Mouse (Mus musculus) hindbrain, embryonic 16.5 days (tissue): ENCODE results near the gene B4galnt1. TPM values are rescaled to one million over a fixed set of nuclear protein-coding genes. Genes with fewer than 3 reads are reported as not detected.

ENCODE experiments used
- ATAC-seq: fragments of 200-750 bp; cut with Nextera tagmentation; 2 replicates; pipeline ENCODE4 v1.8.0; 2017; ENCODE audit warnings: moderate TSS enrichment, moderate library complexity
- H3K27ac ChIP-seq: fragments of 300-500 bp; sonication (generic); 2 replicates; pipeline ENCODE4 v1.5.1; 2014; ENCODE audit warnings: low read depth, mild to moderate bottlenecking, control low read depth, low read length, moderate library complexity
- H3K27me3 ChIP-seq: fragments of 300-500 bp; sonication (generic); replicated peaks from 2 replicates; pipeline ENCODE4 v1.6.1; 2014; ENCODE audit warnings: low read length; ENCODE audit not compliant: control insufficient read depth, insufficient read depth
- H3K36me3 ChIP-seq: fragments of 300-500 bp; sonication (generic); 2 replicates; pipeline ENCODE4 v1.6.1; 2014; ENCODE audit warnings: mild to moderate bottlenecking, low read length, moderate library complexity, mixed read lengths; ENCODE audit not compliant: control insufficient read depth, insufficient read depth
- H3K4me1 ChIP-seq: fragments of 300-500 bp; sonication (generic); 2 replicates; pipeline ENCODE4 v1.6.1; 2014; ENCODE audit warnings: low read depth, low read length; ENCODE audit not compliant: control insufficient read depth, insufficient read depth
- H3K4me2 ChIP-seq: fragments of 300-500 bp; sonication (generic); 2 replicates; pipeline ENCODE4 v1.6.1; 2014; ENCODE audit warnings: mild to moderate bottlenecking, low read length, control low read depth, moderate library complexity
- H3K4me3 ChIP-seq: fragments of 300-500 bp; sonication (generic); 2 replicates; pipeline ENCODE4 v1.5.1; 2014; ENCODE audit warnings: mild to moderate bottlenecking, low read length, control low read depth, moderate library complexity
- H3K9ac ChIP-seq: fragments of 300-500 bp; sonication (generic); 2 replicates; pipeline ENCODE4 v1.6.1; 2014; ENCODE audit warnings: low read depth, mild to moderate bottlenecking, control low read depth, low read length, moderate library complexity
- H3K9me3 ChIP-seq: fragments of 300-500 bp; sonication (generic); 2 replicates; pipeline ENCODE4 v1.6.1; 2014; ENCODE audit warnings: mild to moderate bottlenecking, low read length, moderate library complexity; ENCODE audit not compliant: control insufficient read depth
- WGBS: fragments of 180-500 bp; shearing (Covaris S2); extraction: QIAGEN DNeasy Blood & Tissue Kit; methylation state at CpG from one replicate; pipeline ENCODE4 v1.1.7; 2014; 5-methylcytosine and 5-hydroxymethylcytosine counted together
- polyA plus RNA-seq: library from polyadenylated mRNA; unstranded; fragments of >200 nt; fragmentation: Nextera tagmentation; extraction: Ambion mirVana; gene quantifications from 2 replicates; pipeline ENCODE4 v1.2.1, GENCODE M21; 2015

The B4galnt1 gene
- polyA plus RNA-seq, 1 experiment from 2014 or later = 59.0 TPM

DNA sequence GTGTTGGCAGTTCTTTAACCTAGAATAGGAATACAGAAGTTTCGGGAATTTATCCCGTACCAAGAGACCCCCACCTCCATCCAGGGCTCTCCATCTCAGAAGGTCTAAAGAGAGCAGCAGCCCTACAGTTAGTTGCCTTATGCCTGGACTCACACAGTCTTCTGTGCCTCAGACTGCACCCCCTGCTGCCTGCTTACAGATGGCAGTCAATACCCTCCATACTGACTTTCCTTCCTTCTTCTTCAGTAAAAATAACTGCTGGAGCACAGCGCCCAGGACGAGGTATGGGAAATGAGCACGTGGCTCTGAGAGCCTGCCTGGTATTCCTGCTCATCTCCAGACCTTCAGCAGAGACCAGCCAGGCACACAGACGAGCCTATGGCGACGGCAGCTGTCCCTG is 35.3 kb downstream of the B4galnt1 start:
- no peaks in the 10 kb centered on the region for H3K9me3 ChIP-seq
- no peak overlapping the region for H3K9ac ChIP-seq
- no peak overlapping the region for H3K4me3 ChIP-seq
- 88% methylated on average over 8 of the region's 8 CpGs for WGBS
- H3K4me2 ChIP-seq = no peak overlapping the region
- ATAC-seq = no peak
- H3K4me1 ChIP-seq = peaks cover 8% of the 10 kb centered on the region; the same call in 1 of the 2 replicates
- no peaks in the 10 kb centered on the region for H3K27me3 ChIP-seq
- H3K36me3 ChIP-seq = peaks cover 30% of the 10 kb centered on the region
- no peak overlapping the region for H3K27ac ChIP-seq

DNA sequence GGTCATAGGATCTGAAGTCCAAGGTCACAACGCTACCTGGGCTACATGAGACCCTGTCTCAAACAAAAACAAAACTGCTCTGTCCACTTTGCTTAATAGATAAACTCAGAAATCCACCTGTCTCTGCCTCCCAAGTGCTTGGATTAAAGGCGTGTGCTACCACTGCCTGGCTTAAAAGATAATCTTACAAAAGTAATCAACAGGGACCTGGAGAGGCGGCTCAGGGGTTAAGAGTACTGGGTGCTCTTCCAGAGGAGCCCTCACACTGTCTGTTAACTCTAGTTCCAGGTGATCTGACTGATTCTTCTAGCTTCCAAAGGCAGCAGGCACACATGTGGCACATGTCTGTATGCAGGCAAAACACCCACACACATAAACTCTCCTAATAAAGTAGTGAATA is 38.1 kb downstream of the B4galnt1 start:
- Histone ChIP-seq H3K9ac (no peak overlapping the region), H3K36me3 (peaks cover 34% of the 10 kb centered on the region), H3K4me2 (no peak overlapping the region), H3K9me3 (no peaks in the 10 kb centered on the region), H3K27ac (no peak overlapping the region), H3K4me1 (no peaks in the 10 kb centered on the region), H3K27me3 (no peaks in the 10 kb centered on the region), H3K4me3 (no peak overlapping the region)
- 98% methylated on average over 3 of the region's 3 CpGs for WGBS
- no peak for ATAC-seq

DNA sequence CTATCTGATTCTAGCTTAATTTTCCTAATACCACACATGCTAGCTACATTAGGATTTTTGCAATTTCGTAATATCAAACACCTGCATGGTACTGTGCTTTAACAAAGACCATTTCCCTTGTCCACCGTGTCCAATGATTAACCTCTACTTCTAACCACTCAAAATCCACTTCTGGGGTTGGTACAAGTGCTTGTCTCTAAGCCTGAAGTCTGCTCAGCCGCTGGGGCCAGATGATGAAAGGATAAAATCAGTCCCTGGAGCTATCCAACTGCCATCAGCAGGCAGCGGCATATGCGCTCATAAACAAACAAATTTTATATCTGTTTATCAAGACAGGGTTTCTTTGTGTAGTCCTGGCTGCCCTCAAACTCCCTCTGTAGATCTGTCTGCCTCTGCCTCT is 39.6 kb downstream of the B4galnt1 start:
- peaks cover under 1% of the 10 kb centered on the region for H3K4me1 ChIP-seq
- H3K9ac ChIP-seq = no peak overlapping the region
- H3K4me3 ChIP-seq = no peak overlapping the region
- ATAC-seq = no peak
- H3K27ac ChIP-seq = no peak overlapping the region
- H3K36me3 ChIP-seq = peaks cover 27% of the 10 kb centered on the region
- H3K9me3 ChIP-seq = no peaks in the 10 kb centered on the region
- no peaks in the 10 kb centered on the region for H3K27me3 ChIP-seq
- no peak overlapping the region for H3K4me2 ChIP-seq
- WGBS = 89% methylated on average over 5 of the region's 5 CpGs

DNA sequence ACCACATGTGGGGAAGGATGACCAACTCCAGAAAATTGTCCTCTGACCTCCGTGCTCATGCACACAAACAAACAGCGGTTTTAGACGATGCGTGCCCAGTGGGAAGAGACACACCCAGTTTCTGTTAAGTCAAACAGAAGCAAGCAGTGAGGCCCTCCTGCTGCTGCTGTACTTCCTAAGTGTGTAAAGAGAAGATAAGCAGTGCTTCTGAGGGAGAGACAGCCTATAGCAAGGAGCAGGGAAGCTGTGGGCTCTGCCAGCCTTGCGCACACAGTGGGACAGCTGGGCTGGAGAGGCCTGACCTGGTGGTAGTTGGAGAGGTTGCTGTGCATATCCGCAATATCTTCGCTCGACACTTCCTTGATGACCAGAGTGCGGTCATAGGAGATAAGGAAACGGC is 40.3 kb downstream of the B4galnt1 start:
- Histone ChIP-seq H3K27ac (no peak overlapping the region), H3K4me3 (no peak overlapping the region), H3K4me2 (no peak overlapping the region), H3K36me3 (peaks cover 22% of the 10 kb centered on the region), H3K9me3 (no peaks in the 10 kb centered on the region), H3K4me1 (peaks cover 8% of the 10 kb centered on the region), H3K27me3 (no peaks in the 10 kb centered on the region), H3K9ac (no peak overlapping the region)
- no peak for ATAC-seq
- 97% methylated on average over 10 of the region's 10 CpGs for WGBS

GRCm38 (mm10) chr10:127208921-127209320 is 43.9 kb downstream of the B4galnt1 start:
- no peak overlapping the region for H3K4me2 ChIP-seq
- H3K36me3 ChIP-seq = peaks cover 12% of the 10 kb centered on the region
- no peak overlapping the region for H3K27ac ChIP-seq
- H3K9me3 ChIP-seq = no peaks in the 10 kb centered on the region
- WGBS = 82% methylated on average over 4 of the region's 4 CpGs
- H3K4me1 ChIP-seq = peaks cover 13% of the 10 kb centered on the region
- no peak for ATAC-seq
- no peak overlapping the region for H3K9ac ChIP-seq
- H3K27me3 ChIP-seq = no peaks in the 10 kb centered on the region
- no peak overlapping the region for H3K4me3 ChIP-seq

GRCm38 (mm10) chr10:127209928-127210570 is 45.0 kb downstream of the B4galnt1 start:
- peaks cover 13% of the 10 kb centered on the region for H3K4me1 ChIP-seq
- no peak overlapping the region for H3K27ac ChIP-seq
- WGBS = 89% methylated on average over 13 of the region's 13 CpGs
- no peaks in the 10 kb centered on the region for H3K27me3 ChIP-seq
- no peak for ATAC-seq
- H3K9ac ChIP-seq = peak overlapping the region; percentile 78; the same call in 1 of the 2 replicates
- peak overlapping the region; percentile 68 for H3K4me3 ChIP-seq
- no peaks in the 10 kb centered on the region for H3K9me3 ChIP-seq
- H3K36me3 ChIP-seq = peaks cover 10% of the 10 kb centered on the region
- H3K4me2 ChIP-seq = peak overlapping the region; percentile 92

DNA sequence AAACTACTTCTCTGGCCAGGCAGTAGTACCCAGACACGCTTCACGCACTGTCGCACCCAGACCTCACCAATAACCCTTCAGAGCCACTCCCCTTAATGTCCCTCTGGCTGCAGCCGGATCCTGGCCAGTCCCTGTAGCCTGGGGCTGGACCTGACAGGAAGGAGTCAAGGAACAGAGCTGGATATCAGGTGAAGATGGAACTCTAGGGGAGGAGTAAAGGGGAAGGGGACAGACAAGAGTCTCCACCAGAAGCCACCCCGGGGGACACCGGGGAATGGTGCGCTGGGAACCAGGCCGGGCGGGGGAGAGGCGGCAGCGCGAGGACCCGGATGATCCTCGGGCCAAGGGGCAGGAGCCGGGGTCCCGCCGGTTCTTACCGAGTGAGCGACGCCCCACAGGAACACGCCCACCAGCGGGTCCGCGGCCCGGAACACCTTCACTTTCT is 46.0 kb downstream of the B4galnt1 start:
- no peaks in the 10 kb centered on the region for H3K27me3 ChIP-seq
- peaks cover 13% of the 10 kb centered on the region for H3K4me1 ChIP-seq
- ATAC-seq = peak; percentile 68
- H3K36me3 ChIP-seq = peaks cover 10% of the 10 kb centered on the region
- 0 out of 2 replicates have a peak overlapping the region, but pooled peaks have one; percentile 37 for H3K27ac ChIP-seq
- H3K9me3 ChIP-seq = no peaks in the 10 kb centered on the region
- H3K4me2 ChIP-seq = peak overlapping the region; percentile 92
- peak overlapping the region; percentile 78 for H3K9ac ChIP-seq
- WGBS = 2% methylated on average over 21 of the region's 25 CpGs
- peak overlapping the region; percentile 68 for H3K4me3 ChIP-seq

GRCm38 (mm10) chr10:127211414-127211854 is 46.4 kb downstream of the B4galnt1 start, which contains the start of gene Pip4k2c:
TSS of gene Pip4k2c (minus strand) at chr10:127211585.
- under 1% methylated on average over 27 of the region's 47 CpGs for WGBS
- H3K4me1 ChIP-seq = peaks cover 13% of the 10 kb centered on the region
- peaks cover 8% of the 10 kb centered on the region for H3K36me3 ChIP-seq

GRCm38 (mm10) chr10:127213272-127213671 is 48.2 kb downstream of the B4galnt1 start:
- Histone ChIP-seq H3K4me2 (no peak overlapping the region), H3K4me3 (no peak overlapping the region), H3K4me1 (peaks cover 13% of the 10 kb centered on the region), H3K27me3 (no peaks in the 10 kb centered on the region), H3K36me3 (peaks cover 3% of the 10 kb centered on the region; the same call in 1 of the 2 replicates), H3K9ac (no peak overlapping the region), H3K27ac (no peak overlapping the region), H3K9me3 (no peaks in the 10 kb centered on the region)
- no peak for ATAC-seq
- 94% methylated on average over 8 of the region's 8 CpGs for WGBS

More at GRCm38 (mm10) chr10:127211414-127211854, 46.4 kb downstream of the B4galnt1 start, which contains the start of gene Pip4k2c:
- Histone ChIP-seq H3K27me3 (no peaks in the 10 kb centered on the region), H3K9me3 (no peaks in the 10 kb centered on the region), H3K27ac (0 out of 2 replicates have a peak within 1 kb of the TSS, but pooled peaks have one; percentile 37), H3K9ac (peak within 1 kb of the TSS; percentile 78), H3K4me2 (peak within 1 kb of the TSS; percentile 92), H3K4me3 (peak within 1 kb of the TSS; percentile 68)
- peak; percentile 97 for ATAC-seq
